Mouse (Mus musculus) intestine, embryonic 14.5 days (tissue): ENCODE results near the gene Fgfr2. TPM values are rescaled to one million over a fixed set of nuclear protein-coding genes. Genes with fewer than 3 reads are reported as not detected.

Experiments used
- ATAC-seq: fragments of 200-750 bp; cut with Nextera tagmentation; replicated peaks from 2 replicates; pipeline ENCODE4 v1.8.0; 2017; ENCODE audit warnings: low read depth, moderate number of reproducible peaks, moderate TSS enrichment, moderate library complexity; ENCODE audit not compliant: low FRiP score, low TSS enrichment
- DNase-seq: peaks from one replicate; pipeline ENCODE4 v3.0.0-alpha.2; 2018; ENCODE audit warnings: low spot score
- H3K27ac ChIP-seq: fragments of 300-500 bp; sonication (generic); 2 replicates; pipeline ENCODE4 v1.5.1; 2014; ENCODE audit warnings: low read depth, mild to moderate bottlenecking, control low read depth
- H3K27me3 ChIP-seq: fragments of 300-500 bp; sonication (generic); replicated peaks from 2 replicates; pipeline ENCODE4 v1.6.1; 2014; ENCODE audit warnings: low read length, control low read depth; ENCODE audit not compliant: control insufficient read depth, insufficient read depth
- H3K36me3 ChIP-seq: fragments of 300-500 bp; sonication (generic); 2 replicates; pipeline ENCODE4 v1.6.1; 2014; ENCODE audit warnings: low read length, control low read depth; ENCODE audit not compliant: control insufficient read depth, insufficient read depth
- H3K4me1 ChIP-seq: fragments of 300-500 bp; sonication (generic); replicated peaks from 2 replicates; pipeline ENCODE4 v1.6.1; 2014; ENCODE audit warnings: low read length, control low read depth, mixed read lengths; ENCODE audit not compliant: control insufficient read depth, insufficient read depth
- H3K4me2 ChIP-seq: fragments of 300-500 bp; sonication (generic); 2 replicates; pipeline ENCODE4 v1.6.1; 2014; ENCODE audit warnings: low read length
- H3K4me3 ChIP-seq: fragments of 300-500 bp; sonication (generic); 2 replicates; pipeline ENCODE4 v1.5.1; 2014; ENCODE audit warnings: low read depth, low read length, control low read depth, mixed read lengths
- H3K9ac ChIP-seq: fragments of 300-500 bp; sonication (generic); 2 replicates; pipeline ENCODE4 v1.6.1; 2014; ENCODE audit warnings: mild to moderate bottlenecking, low read length
- H3K9me3 ChIP-seq: fragments of 300-500 bp; sonication (generic); 2 replicates; pipeline ENCODE4 v1.6.1; 2016; ENCODE audit warnings: low read length, control low read depth; ENCODE audit not compliant: control insufficient read depth
- WGBS: fragments of 180-500 bp; shearing (Covaris S2); extraction: QIAGEN DNeasy Blood & Tissue Kit; methylation state at CpG from one replicate; pipeline ENCODE4 v1.1.7; 2014; 5-methylcytosine and 5-hydroxymethylcytosine counted together
- polyA plus RNA-seq: library from polyadenylated mRNA; unstranded; fragments of >200 nt; fragmentation: Nextera tagmentation; extraction: Ambion mirVana; gene quantifications from 2 replicates; pipeline ENCODE4 v1.2.1, GENCODE M21; 2014

Fgfr2 gene
- polyA plus RNA-seq, 1 experiment from 2014 or later, result 105 TPM

DNA sequence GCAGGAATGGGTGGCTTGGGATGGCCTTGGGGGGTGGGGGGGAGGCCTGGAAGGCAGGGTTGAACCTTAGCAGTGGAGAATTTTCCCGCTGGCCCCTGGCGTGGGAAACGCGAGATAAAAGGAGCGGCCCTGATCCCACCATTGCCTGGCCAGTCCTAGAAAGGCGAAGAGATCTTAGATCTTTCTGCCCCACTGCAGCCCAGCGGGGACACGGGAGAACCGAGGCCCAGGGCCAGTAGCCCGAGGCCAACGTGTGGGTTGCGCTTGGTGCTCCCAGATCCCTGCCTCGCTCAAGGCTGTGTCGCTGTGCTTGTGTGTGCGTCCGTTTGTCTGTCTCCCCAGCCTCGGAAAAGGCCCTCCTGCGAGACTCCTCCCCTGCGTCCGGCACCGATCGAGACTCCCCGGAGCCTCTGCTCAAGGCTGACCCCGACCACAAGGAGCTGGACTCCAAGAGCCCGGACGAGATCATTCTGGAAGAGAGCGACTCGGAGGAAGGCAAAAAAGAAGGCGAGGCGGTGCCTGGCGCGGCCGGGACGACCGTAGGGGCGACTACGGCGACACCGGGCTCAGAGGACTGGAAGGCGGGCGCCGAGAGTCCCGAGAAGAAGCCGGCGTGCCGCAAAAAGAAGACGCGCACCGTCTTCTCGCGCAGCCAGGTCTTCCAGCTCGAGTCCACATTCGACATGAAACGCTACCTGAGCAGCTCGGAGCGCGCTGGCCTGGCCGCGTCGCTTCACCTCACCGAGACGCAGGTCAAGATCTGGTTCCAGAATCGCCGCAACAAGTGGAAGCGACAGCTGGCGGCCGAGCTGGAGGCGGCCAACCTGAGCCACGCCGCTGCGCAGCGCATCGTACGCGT is 1579.3 kb downstream of the Fgfr2 start:
- H3K4me1 ChIP-seq, result peaks cover 5% of the 10 kb centered on the region; the same call in 1 of the 2 replicates
- 0 out of 2 replicates have a peak overlapping the region, but pooled peaks have one; percentile 13 for H3K9ac ChIP-seq
- no peak overlapping the region for H3K27ac ChIP-seq
- peaks cover 100% of the 10 kb centered on the region for H3K27me3 ChIP-seq
- under 1% methylated on average over 75 of the region's 75 CpGs for whole genome bisulfite sequencing
- H3K4me3 ChIP-seq, result peak overlapping the region; percentile 22
- peak; percentile 81 for DNase-seq
- H3K4me2 ChIP-seq, result peak overlapping the region; percentile 51
- no peaks in the 10 kb centered on the region for H3K9me3 ChIP-seq
- no peak for ATAC-seq
- H3K36me3 ChIP-seq, result no peaks in the 10 kb centered on the region

DNA sequence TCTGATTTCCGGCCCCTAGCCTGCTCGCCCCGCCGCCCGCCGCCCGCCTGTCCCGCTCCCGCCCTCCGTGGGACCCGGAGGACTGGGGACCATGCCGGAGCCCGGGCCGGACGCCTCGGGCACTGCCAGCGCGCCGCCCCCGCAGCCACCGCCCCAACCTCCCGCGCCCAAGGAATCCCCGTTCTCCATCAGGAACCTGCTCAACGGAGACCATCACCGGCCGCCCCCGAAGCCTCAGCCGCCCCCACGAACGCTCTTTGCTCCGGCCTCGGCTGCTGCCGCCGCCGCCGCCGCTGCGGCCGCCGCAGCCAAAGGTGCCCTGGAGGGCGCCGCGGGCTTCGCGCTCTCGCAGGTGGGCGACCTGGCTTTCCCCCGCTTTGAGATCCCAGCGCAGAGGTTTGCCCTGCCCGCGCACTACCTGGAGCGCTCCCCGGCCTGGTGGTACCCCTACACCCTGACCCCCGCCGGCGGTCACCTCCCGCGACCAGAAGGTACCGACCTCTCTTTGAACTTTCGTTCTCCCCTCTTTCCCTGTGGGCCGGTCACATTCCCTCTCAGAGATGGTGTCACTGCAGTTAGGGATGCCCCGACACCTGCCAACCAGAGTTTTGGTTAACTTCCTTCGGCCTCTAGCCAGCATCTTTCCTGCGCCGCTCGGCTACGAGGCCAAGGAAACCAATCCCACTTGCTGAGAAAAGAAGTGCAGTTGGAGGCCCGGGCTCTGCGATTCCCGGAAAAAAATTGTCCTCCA is 1580.1 kb downstream of the Fgfr2 start:
- no peaks in the 10 kb centered on the region for H3K9me3 ChIP-seq
- ATAC-seq (no peak; the same call in 1 of the 2 replicates), DNase-seq (peak; percentile 79)
- no peak overlapping the region for H3K9ac ChIP-seq
- WGBS, result 2% methylated on average over 56 of the region's 71 CpGs
- peak overlapping the region; percentile 51 for H3K4me2 ChIP-seq
- H3K4me1 ChIP-seq, result peaks cover 5% of the 10 kb centered on the region; the same call in 1 of the 2 replicates
- H3K4me3 ChIP-seq, result peak overlapping the region; percentile 22
- no peaks in the 10 kb centered on the region for H3K36me3 ChIP-seq
- no peak overlapping the region for H3K27ac ChIP-seq
- H3K27me3 ChIP-seq, result peaks cover 100% of the 10 kb centered on the region

DNA sequence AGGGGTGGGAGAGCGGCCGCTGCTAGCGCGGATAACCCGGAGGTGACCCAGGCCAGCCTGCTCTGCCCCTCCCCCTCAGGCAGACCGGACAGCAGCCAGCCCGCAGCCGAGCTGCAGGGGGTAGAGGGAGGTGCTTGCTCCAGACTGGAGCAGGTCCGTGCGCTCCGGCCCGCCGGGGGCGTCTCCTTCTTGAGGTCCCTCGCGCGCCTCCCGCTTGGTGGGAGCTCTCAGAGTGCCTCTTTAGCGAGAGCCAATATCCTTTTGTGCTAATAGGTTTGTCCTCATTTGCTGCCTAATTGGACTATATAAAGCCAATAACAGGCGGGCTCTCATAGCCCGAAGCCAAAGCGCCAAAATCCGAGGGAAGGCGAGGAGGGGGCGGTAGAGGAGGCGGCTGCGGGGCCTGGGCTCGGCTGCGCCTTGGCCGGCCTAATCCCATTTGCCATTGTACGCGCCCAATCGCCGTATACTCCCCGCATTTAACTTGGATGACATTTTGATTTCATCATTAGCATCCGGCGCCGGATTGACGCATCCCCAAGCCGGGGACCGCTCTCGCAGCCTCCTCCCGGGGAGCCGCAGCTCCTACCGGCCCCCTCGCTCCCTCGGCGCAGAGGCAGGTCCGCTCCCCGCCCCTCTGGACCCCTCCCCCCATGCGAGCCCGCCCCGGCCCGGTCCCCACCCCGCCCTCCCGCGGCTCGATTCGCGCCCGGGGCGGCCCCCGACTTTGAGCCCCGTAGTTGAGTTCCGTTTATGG is 1580.9 kb downstream of the Fgfr2 start, which contains the start of gene Hmx3:
Gene Hmx3, plus strand, starts transcription at position 753 of the 757 bp plus-strand sequence.
- DNase-seq, result peak; percentile 74

DNA sequence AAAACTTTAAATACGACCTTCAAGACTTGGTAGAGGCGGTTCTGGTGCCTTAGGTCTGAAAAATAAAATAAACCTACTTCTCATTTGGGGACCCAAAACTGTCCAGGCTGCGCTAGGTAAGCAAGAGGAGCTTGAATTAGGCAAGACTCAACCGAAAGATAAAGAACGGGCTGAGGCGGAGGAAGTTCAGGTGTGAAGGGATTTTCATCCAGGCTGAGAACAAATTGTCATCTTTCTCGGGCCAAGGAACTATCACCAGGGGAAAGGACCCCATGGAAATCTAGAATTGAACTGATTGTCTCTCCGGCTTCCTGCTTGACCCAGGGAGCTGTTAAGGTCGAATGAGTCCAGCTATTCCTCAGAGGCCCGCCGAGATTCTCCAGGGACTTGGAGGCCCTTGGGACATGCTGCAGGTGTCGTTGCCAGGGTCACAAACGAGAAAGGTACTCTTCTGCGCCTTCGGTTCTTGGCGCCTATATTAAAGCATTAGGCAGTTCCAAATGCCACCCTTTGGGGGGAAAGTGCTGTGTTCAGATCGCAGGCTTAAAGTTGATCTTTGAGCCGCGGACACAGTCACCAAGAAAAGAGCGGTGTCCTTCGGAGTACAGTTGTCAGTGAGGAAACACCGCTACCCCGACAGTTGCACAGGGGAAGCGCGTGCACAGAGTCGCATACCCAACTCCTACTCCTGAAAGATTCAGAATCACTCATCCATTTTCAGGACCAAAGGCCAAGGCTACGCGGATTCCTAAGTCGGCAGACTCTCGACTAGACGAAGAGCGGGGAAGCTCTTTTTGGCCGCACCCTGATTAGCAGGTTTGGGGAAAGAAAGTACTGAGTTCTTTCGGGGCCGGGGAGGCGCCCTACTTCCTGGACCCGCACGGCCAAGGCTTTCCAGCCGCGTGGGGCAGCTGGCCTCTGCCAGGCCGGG is 1581.7 kb downstream of the Fgfr2 start:
- peaks cover 5% of the 10 kb centered on the region; the same call in 1 of the 2 replicates for H3K4me1 ChIP-seq
- no peaks in the 10 kb centered on the region for H3K9me3 ChIP-seq
- H3K9ac ChIP-seq, result no peak overlapping the region
- no peaks in the 10 kb centered on the region for H3K36me3 ChIP-seq
- WGBS, result 1% methylated on average over 41 of the region's 41 CpGs
- H3K4me2 ChIP-seq, result peak overlapping the region; percentile 51
- no peak overlapping the region for H3K27ac ChIP-seq
- H3K27me3 ChIP-seq, result peaks cover 97% of the 10 kb centered on the region
- H3K4me3 ChIP-seq, result peak overlapping the region; percentile 22; the same call in 1 of the 2 replicates
- ATAC-seq (no peak), DNase-seq (peak; percentile 70)

More for the DNA sequence above, 1580.9 kb downstream of the Fgfr2 start, which contains the start of gene Hmx3:
- Histone ChIP-seq H3K36me3 (no peaks in the 10 kb centered on the region), H3K4me1 (peaks cover 5% of the 10 kb centered on the region; the same call in 1 of the 2 replicates), H3K27ac (no peak within 1 kb of the TSS), H3K27me3 (peaks cover 98% of the 10 kb centered on the region), H3K9me3 (no peaks in the 10 kb centered on the region), H3K4me3 (peak within 1 kb of the TSS; percentile 22), H3K9ac (no peak within 1 kb of the TSS), H3K4me2 (peak within 1 kb of the TSS; percentile 51)
- WGBS, result under 1% methylated on average over 63 of the region's 65 CpGs
- ATAC-seq, result peak; percentile 40; the same call in 1 of the 2 replicates

DNA sequence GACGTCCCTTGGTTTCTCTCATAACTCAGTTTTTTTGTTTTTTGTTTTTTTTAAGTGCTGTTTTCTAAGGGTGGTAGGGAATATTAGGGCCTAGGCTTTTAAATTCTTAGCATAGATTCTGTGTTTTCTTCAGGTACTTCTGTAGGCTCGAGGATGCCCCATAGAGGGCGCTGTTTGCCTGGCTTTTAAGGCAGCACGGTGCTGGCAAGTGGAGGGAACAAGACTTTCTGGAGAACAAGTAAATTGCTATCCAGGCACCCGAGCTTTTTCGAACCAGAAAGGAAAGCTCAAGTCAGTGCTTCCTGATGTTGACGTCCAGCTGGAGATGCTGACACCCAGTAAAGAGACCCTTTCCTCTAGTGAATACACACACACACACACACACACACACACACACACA is 1583.2 kb downstream of the Fgfr2 start:
- ATAC-seq, result peak; percentile 50
- H3K27me3 ChIP-seq, result peaks cover 82% of the 10 kb centered on the region
- H3K4me1 ChIP-seq, result peaks cover 5% of the 10 kb centered on the region; the same call in 1 of the 2 replicates

DNA sequence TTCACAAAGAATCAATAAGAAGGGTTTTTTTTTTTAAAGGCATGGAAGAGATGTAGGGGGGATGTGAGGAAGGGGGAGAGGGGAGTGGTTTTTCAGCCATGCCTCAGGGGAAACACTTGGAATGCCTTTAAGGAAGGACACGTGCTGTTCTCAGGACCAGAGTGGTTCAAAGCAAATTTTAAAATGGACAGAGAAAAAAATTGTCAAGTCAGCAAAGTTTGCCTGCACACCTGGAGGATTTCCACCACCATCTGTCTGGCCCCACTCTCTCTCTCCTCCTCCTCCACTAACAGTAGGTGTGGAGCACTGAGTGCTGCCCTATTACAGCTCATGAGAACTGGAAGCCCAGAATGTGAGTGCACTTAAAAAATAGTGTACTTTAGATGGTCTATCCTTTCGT is 1619.4 kb downstream of the Fgfr2 start:
- ATAC-seq, result no peak
- Histone ChIP-seq H3K9me3 (no peaks in the 10 kb centered on the region), H3K27me3 (no peaks in the 10 kb centered on the region), H3K36me3 (no peaks in the 10 kb centered on the region), H3K9ac (no peak overlapping the region), H3K4me3 (no peak overlapping the region), H3K4me1 (no peaks in the 10 kb centered on the region), H3K27ac (no peak overlapping the region), H3K4me2 (no peak overlapping the region)
- 79% methylated on average over 2 of the region's 2 CpGs for WGBS
- no peak for DNase-seq

More for the DNA sequence above, 1583.2 kb downstream of the Fgfr2 start:
- Histone ChIP-seq H3K9ac (no peak overlapping the region), H3K27ac (no peak overlapping the region), H3K4me2 (no peak overlapping the region), H3K36me3 (no peaks in the 10 kb centered on the region), H3K9me3 (no peaks in the 10 kb centered on the region), H3K4me3 (no peak overlapping the region)
- peak; percentile 91 for DNase-seq
- WGBS, result under 1% methylated on average over 7 of the region's 7 CpGs

DNA sequence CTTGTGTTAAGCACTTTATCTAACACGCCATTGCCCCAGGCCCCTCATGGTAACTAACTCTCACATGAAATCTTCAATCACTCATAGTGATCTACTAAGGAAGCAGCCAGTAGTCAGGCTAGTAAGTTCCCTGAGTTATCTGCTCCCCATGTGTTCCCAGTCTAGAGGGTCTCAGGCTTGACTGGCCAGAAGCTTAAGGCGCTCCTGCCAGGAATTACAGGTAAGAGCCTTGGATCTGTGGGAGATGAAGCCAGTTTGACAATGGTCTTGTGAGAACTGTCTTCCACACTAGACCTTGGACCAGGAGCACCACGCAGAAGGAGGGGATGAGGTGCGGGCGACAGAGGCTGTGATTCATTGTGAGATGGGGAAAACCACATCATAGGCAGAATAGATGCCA is 1644.7 kb downstream of the Fgfr2 start:
- Histone ChIP-seq H3K9me3 (no peaks in the 10 kb centered on the region), H3K9ac (no peak overlapping the region), H3K27ac (no peak overlapping the region), H3K4me3 (no peak overlapping the region), H3K4me1 (no peaks in the 10 kb centered on the region), H3K4me2 (no peak overlapping the region), H3K36me3 (no peaks in the 10 kb centered on the region), H3K27me3 (no peaks in the 10 kb centered on the region)
- ATAC-seq (no peak), DNase-seq (no peak)
- 91% methylated on average over 5 of the region's 5 CpGs for WGBS
